Mouse (Mus musculus): Measurements from ENCODE around the gene Lrrc51. TPM values are rescaled to one million over a fixed set of nuclear protein-coding genes. Genes with fewer than 3 reads are reported as not detected.

The Lrrc51 gene
- total and polyA plus RNA-seq, 3 experiments = 13.6 to 30.8 TPM; not detected in 1

DNA sequence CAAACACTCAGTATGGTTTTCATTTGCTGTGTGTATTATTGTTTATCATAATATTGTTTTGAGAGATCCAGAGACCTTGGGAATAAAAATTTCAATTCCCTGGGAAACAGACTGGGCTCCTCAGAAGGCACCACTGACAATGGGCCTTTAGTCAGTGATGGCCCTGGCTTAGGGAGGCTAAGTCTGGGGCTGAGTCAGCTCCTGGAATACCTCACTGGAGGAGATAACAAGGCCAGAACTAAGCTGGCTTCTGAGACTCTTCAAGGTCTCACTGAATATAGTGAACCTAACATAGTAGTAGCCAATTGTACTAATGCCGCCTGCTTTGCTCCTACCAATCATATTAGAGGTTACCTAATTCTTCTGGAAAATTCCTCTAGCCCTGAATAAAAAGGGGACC, 57.7 kb downstream of the Lrrc51 start:
- no peaks in the 10 kb centered on the region; a peak in 1 of 4 replicates for H3K27me3 ChIP-seq (ENCODE audit: control insufficient read depth in 1 of 2, insufficient read depth in 2 of 2, low read length in 2 of 2)
- H3K36me3 ChIP-seq (ENCODE audit: control insufficient read depth in 1 of 2, insufficient read depth in 2 of 2, low read length in 2 of 2) = no peaks in the 10 kb centered on the region
- H3K9ac ChIP-seq (ENCODE audit: control insufficient read depth, low read depth, low read length, poor library complexity, severe bottlenecking) = no peak overlapping the region
- TF ChIP-seq HCFC1 (IDR thresholded peaks at IDR 0.05; ENCODE audit: low read depth, low read length) = no peak
- no peak for TF ChIP-seq USF2 (IDR thresholded peaks at IDR 0.05; ENCODE audit: borderline replicate concordance in 1 of 2, insufficient read depth in 1 of 2, low read depth in 1 of 2, low read length in 2 of 2)
- no peak for TF ChIP-seq MEF2A (IDR thresholded peaks at IDR 0.05; ENCODE audit: extremely low read depth, insufficient replicate concordance, low read depth, low read length, poor library complexity, severe bottlenecking)
- no peak for TF ChIP-seq MXI1 (IDR thresholded peaks at IDR 0.05; ENCODE audit: low read depth, low read length)
- no peak for TF ChIP-seq ELF1 (IDR thresholded peaks at IDR 0.05; ENCODE audit: low read depth, low read length)
- TF ChIP-seq USF1 (IDR thresholded peaks at IDR 0.05; ENCODE audit: low read depth, low read length) = no peak
- TF ChIP-seq POLR2AphosphoS5 (IDR thresholded peaks at IDR 0.05; ENCODE audit: borderline replicate concordance, low read depth, low read length) = no peak
- no peaks in the 10 kb centered on the region for H3K4me1 ChIP-seq (ENCODE audit: control insufficient read depth in 1 of 2, insufficient read depth in 2 of 2, low read length in 2 of 2)
- H3K9me3 ChIP-seq (replicated peaks; ENCODE audit: insufficient read depth, low read length) = no peaks in the 10 kb centered on the region
- H3K79me2 ChIP-seq (ENCODE audit: control insufficient read depth, insufficient read depth, low read length, poor library complexity) = no peaks in the 10 kb centered on the region
- no peak for DNase-seq (ENCODE audit: low read depth, low spot score)
- no peak overlapping the region for H3K4me3 ChIP-seq (ENCODE audit: control insufficient read depth in 1 of 2, insufficient read depth in 1 of 2, low read depth in 2 of 2, low read length in 2 of 2)
- no peak overlapping the region for H3K27ac ChIP-seq (ENCODE audit: control insufficient read depth, low read depth, low read length)

- no peaks in the 10 kb centered on the region; a peak in 2 of 4 replicates for H3K27me3 ChIP-seq (ENCODE audit: control insufficient read depth in 1 of 2, insufficient read depth in 2 of 2, low read length in 2 of 2)
- H3K36me3 ChIP-seq (ENCODE audit: control insufficient read depth in 1 of 2, insufficient read depth in 2 of 2, low read length in 2 of 2) = no peaks in the 10 kb centered on the region
- no peaks in the 10 kb centered on the region for H3K79me2 ChIP-seq (ENCODE audit: control insufficient read depth, insufficient read depth, low read length, poor library complexity)
- no peak for TF ChIP-seq CHD1 (IDR thresholded peaks at IDR 0.05; ENCODE audit: low read depth, low read length)
- H3K9ac ChIP-seq (ENCODE audit: control insufficient read depth, low read depth, low read length, poor library complexity, severe bottlenecking) = no peak overlapping the region
- no peak overlapping the region for H3K4me3 ChIP-seq (ENCODE audit: control insufficient read depth in 1 of 2, insufficient read depth in 1 of 2, low read depth in 2 of 2, low read length in 2 of 2)
- H3K4me1 ChIP-seq (ENCODE audit: control insufficient read depth in 1 of 2, insufficient read depth in 2 of 2, low read length in 2 of 2) = no peaks in the 10 kb centered on the region
- H3K27ac ChIP-seq (ENCODE audit: control insufficient read depth, low read depth, low read length) = no peak overlapping the region
- no peak for DNase-seq (ENCODE audit: low read depth, low spot score)
- H3K9me3 ChIP-seq (replicated peaks; ENCODE audit: insufficient read depth, low read length) = no peaks in the 10 kb centered on the region
Measured at GRCm38 (mm10) chr7:101871296-101871695, 62.4 kb downstream of the Lrrc51 start.

GRCm38 (mm10) chr7:101870629-101871028, 63.1 kb downstream of the Lrrc51 start, which contains the start of gene Folr1:
Gene Folr1, minus strand, starts transcription at chr7:101870788.
- Histone ChIP-seq H3K27ac (ENCODE audit: control insufficient read depth, low read depth, low read length) (no peak within 1 kb of the TSS), H3K9ac (ENCODE audit: control insufficient read depth, low read depth, low read length, poor library complexity, severe bottlenecking) (no peak within 1 kb of the TSS), H3K79me2 (ENCODE audit: control insufficient read depth, insufficient read depth, low read length, poor library complexity) (no peaks in the 10 kb centered on the region), H3K9me3 (replicated peaks; ENCODE audit: insufficient read depth, low read length) (no peaks in the 10 kb centered on the region), H3K27me3 (ENCODE audit: control insufficient read depth in 1 of 2, insufficient read depth in 2 of 2, low read length in 2 of 2) (no peaks in the 10 kb centered on the region; a peak in 2 of 4 replicates), H3K4me1 (ENCODE audit: control insufficient read depth in 1 of 2, insufficient read depth in 2 of 2, low read length in 2 of 2) (no peaks in the 10 kb centered on the region), H3K4me3 (ENCODE audit: control insufficient read depth in 1 of 2, insufficient read depth in 1 of 2, low read depth in 2 of 2, low read length in 2 of 2) (no peak within 1 kb of the TSS), H3K36me3 (ENCODE audit: control insufficient read depth in 1 of 2, insufficient read depth in 2 of 2, low read length in 2 of 2) (no peaks in the 10 kb centered on the region)
- no peak for DNase-seq (ENCODE audit: low read depth, low spot score)
- TF ChIP-seq USF1 (IDR thresholded peaks at IDR 0.05; ENCODE audit: low read depth, low read length) (no peak), SMC3 (IDR thresholded peaks at IDR 0.05; ENCODE audit: low read depth, low read length) (no peak), JUND (IDR thresholded peaks at IDR 0.05; ENCODE audit: low read depth, low read length) (no peak), SIN3A (IDR thresholded peaks at IDR 0.05; ENCODE audit: low read length) (no peak), MYC (IDR thresholded peaks at IDR 0.05; ENCODE audit: low read depth, low read length) (no peak), CHD2 (IDR thresholded peaks at IDR 0.05; ENCODE audit: low read length) (no peak), POLR2AphosphoS5 (IDR thresholded peaks at IDR 0.05; ENCODE audit: borderline replicate concordance, low read depth, low read length) (no peak), ELF1 (IDR thresholded peaks at IDR 0.05; ENCODE audit: low read depth, low read length) (no peak), MYB (IDR thresholded peaks at IDR 0.05; ENCODE audit: low read depth, low read length) (no peak), GABPA (IDR thresholded peaks at IDR 0.05; ENCODE audit: low read depth, low read length) (no peak), NELFE (IDR thresholded peaks at IDR 0.05; ENCODE audit: low read depth, low read length) (no peak), ZNF384 (IDR thresholded peaks at IDR 0.05; ENCODE audit: low read depth, low read length) (no peak), MAFK (IDR thresholded peaks at IDR 0.05; ENCODE audit: borderline replicate concordance, low read depth, low read length) (no peak)
